Mouse (Mus musculus): ENCODE results near the gene Wdr35. TPM values are rescaled to one million over a fixed set of nuclear protein-coding genes. Genes with fewer than 3 reads are reported as not detected.
"Not testable (repeated sequence)": the region's sequence is repeated elsewhere in the genome, so short reads cannot be mapped to it uniquely, and the experiment has no call there.

Gene Wdr35
- 3.8 and 4.7 TPM in 2 replicates for polyA plus RNA-seq (2012; rRNA removed)

GRCm38 (mm10) chr12:8973820-8974465, at the start of gene Wdr35:
TSS of gene Wdr35 (plus strand) at chr12:8973892.
- DNase-seq (ENCODE audit: low read depth): no peak

GRCm38 (mm10) chr12:8927652-8928051, 46.0 kb upstream of the Wdr35 start:
- no peak for DNase-seq (ENCODE audit: low read depth)

GRCm38 (mm10) chr12:8928766-8929165, 44.9 kb upstream of the Wdr35 start:
- DNase-seq (ENCODE audit: low read depth): no peak

- no peak for DNase-seq (ENCODE audit: low read depth)
Measured at GRCm38 (mm10) chr12:8931083-8931482, 42.6 kb upstream of the Wdr35 start.

- DNase-seq (ENCODE audit: low read depth): no peak
Measured at GRCm38 (mm10) chr12:8935349-8935748, 38.3 kb upstream of the Wdr35 start.

GRCm38 (mm10) chr12:8936210-8936609, 37.5 kb upstream of the Wdr35 start:
- DNase-seq (ENCODE audit: low read depth): not testable (repeated sequence)

- DNase-seq (ENCODE audit: low read depth): no peak
Measured at GRCm38 (mm10) chr12:8939490-8939889, 34.2 kb upstream of the Wdr35 start.

- no peak for DNase-seq (ENCODE audit: low read depth)
Measured at GRCm38 (mm10) chr12:8940011-8941005, 33.4 kb upstream of the Wdr35 start.

GRCm38 (mm10) chr12:8941131-8941615, 32.5 kb upstream of the Wdr35 start:
- DNase-seq (ENCODE audit: low read depth): no peak

- no peak for DNase-seq (ENCODE audit: low read depth)
Measured at GRCm38 (mm10) chr12:8941699-8942392, 31.8 kb upstream of the Wdr35 start.

- no peak for DNase-seq (ENCODE audit: low read depth)
Measured at GRCm38 (mm10) chr12:8947163-8947562, 26.5 kb upstream of the Wdr35 start.

- DNase-seq (ENCODE audit: low read depth): no peak
Measured at GRCm38 (mm10) chr12:8947714-8948464, 25.8 kb upstream of the Wdr35 start, which contains the start of gene Matn3. TSS of gene Matn3 (plus strand) at chr12:8947929.

- DNase-seq (ENCODE audit: low read depth): no peak
Measured at GRCm38 (mm10) chr12:8953136-8953535, 20.6 kb upstream of the Wdr35 start.

GRCm38 (mm10) chr12:8954161-8954561, 19.5 kb upstream of the Wdr35 start:
- no peak for DNase-seq (ENCODE audit: low read depth)

GRCm38 (mm10) chr12:8961607-8962316, 11.9 kb upstream of the Wdr35 start:
- no peak for DNase-seq (ENCODE audit: low read depth)

- DNase-seq (ENCODE audit: low read depth): no peak
Measured at GRCm38 (mm10) chr12:8969828-8970227, 3.9 kb upstream of the Wdr35 start.

GRCm38 (mm10) chr12:8975076-8975475, 1.4 kb downstream of the Wdr35 start:
- no peak for DNase-seq (ENCODE audit: low read depth)

- DNase-seq (ENCODE audit: low read depth): no peak
Measured at GRCm38 (mm10) chr12:8993231-8993630, 19.5 kb downstream of the Wdr35 start.

GRCm38 (mm10) chr12:8998318-8998717, 24.6 kb downstream of the Wdr35 start:
- DNase-seq (ENCODE audit: low read depth): no peak

- peak; percentile 13 for DNase-seq (ENCODE audit: low read depth)
Measured at GRCm38 (mm10) chr12:9002038-9002648, 28.5 kb downstream of the Wdr35 start.

Measured in gonadal fat pad, adult 2 months (tissue).